Mouse (Mus musculus): ENCODE data around the gene B3galnt2.

DNA sequence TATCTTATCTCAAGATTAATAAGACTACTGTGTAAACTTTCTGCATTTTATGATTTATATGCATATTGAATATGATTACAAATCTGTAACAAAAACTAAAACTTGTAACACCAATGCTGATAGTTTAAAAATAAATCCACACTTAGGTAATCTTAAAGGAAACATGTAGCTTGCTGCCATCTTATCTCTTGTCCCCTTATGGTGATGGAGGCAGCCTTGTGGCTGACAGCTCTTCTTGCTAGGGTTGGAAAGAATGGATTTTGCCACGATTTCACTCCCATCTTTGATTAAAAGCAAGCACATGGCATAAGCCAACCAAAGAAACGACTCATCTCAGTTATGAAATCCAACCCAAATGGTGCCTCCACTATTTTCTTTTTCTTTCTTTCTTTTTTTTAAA lies 90.3 kb downstream of the B3galnt2 start:
- TF ChIP-seq CTCF (IDR thresholded peaks at IDR 0.05; ENCODE audit: insufficient read depth, low read length) = no peak
- no peak for TF ChIP-seq POLR2A (IDR thresholded peaks at IDR 0.05; ENCODE audit: borderline replicate concordance, extremely low read depth, low read depth, low read length)

Data from lung, adult 2 months (tissue).